ENCODE assay signal across 8 mouse cellular contexts in the genomic region with DNA sequence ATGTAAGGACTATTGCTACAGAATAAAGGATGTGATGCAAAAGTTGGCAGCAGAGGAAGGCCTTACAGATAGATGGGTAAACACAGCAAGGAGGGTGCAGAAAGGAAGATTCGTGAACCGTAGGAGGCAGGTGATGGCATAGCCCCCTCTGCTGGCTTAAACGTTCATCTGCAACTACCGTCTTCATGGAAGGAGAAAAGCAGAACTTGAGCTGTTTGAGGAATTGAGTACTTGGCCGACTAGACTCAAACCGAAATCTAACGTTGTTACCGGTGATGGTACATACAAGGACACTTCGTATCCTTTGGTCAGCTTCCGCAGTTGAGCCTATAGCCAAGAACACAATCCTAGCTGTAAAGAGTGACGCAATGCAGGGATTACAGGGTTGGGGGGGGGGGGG. TPM values are rescaled to one million over a fixed set of nuclear protein-coding genes. Genes with fewer than 3 reads are reported as not detected.
DNase-seq lines count a peak whose midpoint lies in the region; ATAC-seq and TF ChIP-seq lines count a peak whose summit lies in the region.

No protein-coding gene starts in this region.

- no peaks in the 10 kb centered on the region for H3K9me3 ChIP-seq in intestine, postnatal 0 days (ENCODE audit: control insufficient read depth)
- H3K9me3 ChIP-seq in midbrain, embryonic 10.5 days (replicated peaks): no peaks in the 10 kb centered on the region

- DNase-seq in thymus, adult 2 months: peak; percentile 22
- no peak for DNase-seq in thymus, adult 18-20 months
- DNase-seq in embryo, embryonic 11 days: peak; percentile 79
- peak; percentile 12 for DNase-seq in gastrocnemius, postnatal 25 days
- peak; percentile 78 to 91 for DNase-seq in left cerebral cortex, postnatal 25 days (ENCODE audit: low spot score in 2 of 2)
- DNase-seq in midbrain, embryonic 10.5 days (ENCODE audit: low spot score): peak; percentile 67
- peak; percentile 59 to 61 for DNase-seq in right cerebral cortex, postnatal 36 days (ENCODE audit: low spot score in 2 of 2)

- intact Hi-C loops in left cerebral cortex, postnatal 25 days (cut with DNase I): loop anchor here (2.0 to 5.0 kb wide), 2 partner anchors 138 to 180 kb away; a partner anchor contains a TSS

- H3K4me3 ChIP-seq in thymus, adult 2 months (ENCODE audit: control insufficient read depth, insufficient read depth, low read length): no peak overlapping the region
- no peak overlapping the region for H3K4me3 ChIP-seq in intestine, postnatal 0 days (ENCODE audit: low read depth, low read length)
- H3K4me3 ChIP-seq in midbrain, embryonic 10.5 days: 0 out of 2 replicates have a peak overlapping the region, but pooled peaks have one; percentile 9

- H3K9ac ChIP-seq in intestine, postnatal 0 days (ENCODE audit: low read depth, low read length): no peak overlapping the region

- no peaks in the 10 kb centered on the region for H3K27me3 ChIP-seq in thymus, adult 2 months (ENCODE audit: control insufficient read depth, insufficient read depth, low read length)
- H3K27me3 ChIP-seq in intestine, postnatal 0 days (replicated peaks; ENCODE audit: control insufficient read depth, insufficient read depth, low read length): no peaks in the 10 kb centered on the region
- no peaks in the 10 kb centered on the region for H3K27me3 ChIP-seq in midbrain, embryonic 10.5 days (ENCODE audit: low read depth, poor library complexity, severe bottlenecking)

- peak; percentile 22; the same call in 1 of the 2 replicates for ATAC-seq in intestine, postnatal 0 days

- TF ChIP-seq POLR2A in thymus, adult 2 months (IDR thresholded peaks at IDR 0.05; ENCODE audit: control insufficient read depth, extremely low read depth, insufficient read depth, low read length, poor library complexity): no peak

- TF ChIP-seq CTCF in thymus, adult 2 months (IDR thresholded peaks at IDR 0.05; ENCODE audit: borderline replicate concordance, control insufficient read depth, extremely low read depth, insufficient read depth, low read length, poor library complexity): no peak
- TF ChIP-seq CTCF in intestine, postnatal 0 days (IDR thresholded peaks at IDR 0.05; ENCODE audit: low read depth): peak; percentile 93

- no peak overlapping the region for H3K27ac ChIP-seq in thymus, adult 2 months (ENCODE audit: control insufficient read depth, insufficient read depth, low read length)
- H3K27ac ChIP-seq in intestine, postnatal 0 days (ENCODE audit: low read depth, low read length): no peak overlapping the region
- H3K27ac ChIP-seq in midbrain, embryonic 10.5 days (replicated peaks): no peak overlapping the region

- H3K4me2 ChIP-seq in intestine, postnatal 0 days (replicated peaks; ENCODE audit: low read depth): peak overlapping the region; percentile 43

- no peaks in the 10 kb centered on the region for H3K4me1 ChIP-seq in thymus, adult 2 months (replicated peaks; ENCODE audit: control insufficient read depth, insufficient read depth, low read length)
- H3K4me1 ChIP-seq in intestine, postnatal 0 days (replicated peaks; ENCODE audit: control insufficient read depth, insufficient read depth, low read length): no peaks in the 10 kb centered on the region
- no peaks in the 10 kb centered on the region for H3K4me1 ChIP-seq in midbrain, embryonic 10.5 days

- WGBS in thymus, adult 2 months: 7% methylated on average over 11 of the region's 11 CpGs
- WGBS in intestine, postnatal 0 days: 17% methylated on average over 11 of the region's 11 CpGs
- WGBS in midbrain, embryonic 10.5 days: 21% methylated on average over 11 of the region's 11 CpGs

- no peaks in the 10 kb centered on the region for H3K36me3 ChIP-seq in thymus, adult 2 months (ENCODE audit: control insufficient read depth, insufficient read depth, low read length)
- H3K36me3 ChIP-seq in intestine, postnatal 0 days (ENCODE audit: control insufficient read depth, insufficient read depth): no peaks in the 10 kb centered on the region
- H3K36me3 ChIP-seq in midbrain, embryonic 10.5 days: no peaks in the 10 kb centered on the region

RNA-seq across cellular contexts. Expression of a gene that starts 25.4 kb away (rescaled TPM):
- polyA plus RNA-seq in thymus, adult 2 months (2012; rRNA removed): not detected in 2 replicates
- not detected for total RNA-seq in gastrocnemius, postnatal 25 days (2021)
- not detected in 2 replicates for polyA plus RNA-seq in intestine, postnatal 0 days (2015; fragmentation: Nextera tagmentation; extraction: Ambion mirVana)
- not detected for total RNA-seq in left cerebral cortex, postnatal 25 days (2021)
- polyA plus RNA-seq in midbrain, embryonic 10.5 days (2016; fragmentation: Nextera tagmentation; extraction: Ambion mirVana): not detected in 2 replicates

RNA-seq across cellular contexts. Expression of a gene that starts 48.4 kb away (rescaled TPM):
- polyA plus RNA-seq in thymus, adult 2 months (2012; rRNA removed): 23.4 and 23.6 TPM in 2 replicates
- total RNA-seq in gastrocnemius, postnatal 25 days (2021): 10 to 100 TPM; 19.8 to 20.0 TPM
- polyA plus RNA-seq in intestine, postnatal 0 days (2015; fragmentation: Nextera tagmentation; extraction: Ambion mirVana): 22.9 and 26.1 TPM in 2 replicates
- total RNA-seq in left cerebral cortex, postnatal 25 days (2021): 10 to 100 TPM; 66.4 to 66.9 TPM
- 86.4 and 87.8 TPM in 2 replicates for polyA plus RNA-seq in midbrain, embryonic 10.5 days (2016; fragmentation: Nextera tagmentation; extraction: Ambion mirVana)

Comparison
In these comparisons a context has a peak if more than half of its experiments do, and no peak if none do; other contexts are left out.
1. DNase-seq: peak in thymus, adult 2 months (single experiment), embryo, embryonic 11 days (single experiment), gastrocnemius, postnatal 25 days (single experiment), left cerebral cortex, postnatal 25 days (2 of 2), midbrain, embryonic 10.5 days (single experiment) and right cerebral cortex, postnatal 36 days (2 of 2); none in thymus, adult 18-20 months (0 of 2).